Mouse (Mus musculus) ES-E14 (cell line): ENCODE results near the gene St6galnac3.

Experiments used
- HCFC1 ChIP-seq: IDR thresholded peaks from 2 replicates; pipeline ENCODE4 v1.6.1; 2012; ENCODE audit warnings: low read length, inconsistent platforms, borderline replicate concordance; ENCODE audit not compliant: insufficient read depth
- MAFK ChIP-seq: IDR thresholded peaks from 2 replicates; pipeline ENCODE4 v1.6.1; 2014; ENCODE audit warnings: mild to moderate bottlenecking, low read depth, low read length, inconsistent platforms; ENCODE audit not compliant: insufficient read depth
- ZC3H11A ChIP-seq: IDR thresholded peaks from 2 replicates; pipeline ENCODE4 v1.6.1; 2012; ENCODE audit warnings: low read depth, mild to moderate bottlenecking, inconsistent platforms, low read length, borderline replicate concordance
- ZNF384 ChIP-seq: IDR thresholded peaks from 2 replicates; pipeline ENCODE4 v1.6.1; 2012; ENCODE audit warnings: low read depth, low read length, inconsistent platforms

- TF ChIP-seq ZNF384: no peak
- no peak for TF ChIP-seq MAFK
- no peak for TF ChIP-seq ZC3H11A
- no peak for TF ChIP-seq HCFC1
Observed at GRCm38 (mm10) chr3:153626237-153626636, 98.7 kb downstream of the St6galnac3 start.
